Mouse (Mus musculus): ENCODE measurements around the gene Foxn3.

The Foxn3 gene

DNA sequence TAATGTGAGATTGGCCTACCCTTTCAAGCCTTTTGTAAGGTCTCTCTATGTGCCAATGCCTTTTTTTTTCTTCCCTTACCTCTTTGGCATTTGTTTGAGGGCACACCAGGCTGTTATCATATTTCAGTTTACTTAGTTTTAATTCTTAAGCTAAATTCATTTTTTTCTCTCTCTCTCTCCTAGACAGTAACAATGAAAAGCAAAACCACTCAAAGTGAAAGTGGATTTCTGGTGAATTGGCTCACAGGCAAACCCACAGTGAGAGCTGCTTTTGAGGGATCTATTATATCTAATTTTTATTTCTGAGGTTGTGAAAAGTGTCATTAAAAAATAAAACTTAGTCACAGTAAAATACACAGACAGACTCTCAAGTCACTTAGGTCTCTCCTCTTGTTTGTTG is 101.1 kb downstream of the Foxn3 start:
- no peak for DNase-seq

GRCm38 (mm10) chr12:99457521-99458205 is 105.7 kb downstream of the Foxn3 start:
- peak; percentile 81 for DNase-seq

DNA sequence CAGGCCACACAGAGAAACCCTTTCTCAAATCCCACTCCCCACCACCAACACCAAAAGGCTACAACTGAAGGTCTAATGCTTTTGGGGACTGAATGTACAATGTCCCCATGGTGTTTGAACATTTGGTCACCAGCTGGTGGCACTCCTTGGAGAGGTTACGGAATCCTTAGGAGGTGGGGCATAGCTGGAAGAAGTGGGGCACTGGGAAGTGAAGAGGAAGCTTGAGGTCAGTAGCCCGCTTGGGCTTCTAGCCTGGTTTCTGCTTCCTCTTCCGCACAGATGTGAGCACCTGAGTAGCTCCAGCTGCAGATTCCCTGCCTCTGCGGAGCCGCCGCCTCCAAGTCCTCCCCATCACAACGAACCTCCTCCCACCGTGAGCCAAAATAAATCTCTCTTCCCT is 107.8 kb downstream of the Foxn3 start:
- DNase-seq: no peak

DNA sequence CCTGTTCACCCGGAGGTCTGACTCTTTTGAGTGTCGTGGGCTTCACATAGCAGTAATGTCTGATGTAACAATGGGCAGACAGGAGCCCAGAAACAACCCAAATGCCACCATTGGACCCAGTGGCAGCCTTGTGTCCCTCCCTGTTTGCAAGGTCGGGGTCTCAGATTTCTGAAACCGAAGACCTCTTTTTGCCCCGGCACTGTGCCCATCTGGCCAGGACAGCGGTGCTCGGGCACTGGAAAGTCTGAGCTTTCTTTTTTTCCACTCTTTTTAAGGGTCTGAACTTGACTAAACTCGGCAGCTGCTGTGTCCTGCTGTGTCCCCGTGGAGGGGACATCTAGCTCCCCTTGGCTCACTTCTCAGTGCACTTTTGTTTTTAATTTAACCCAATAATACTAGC is 109.0 kb downstream of the Foxn3 start:
- peak; percentile 80 for DNase-seq

DNA sequence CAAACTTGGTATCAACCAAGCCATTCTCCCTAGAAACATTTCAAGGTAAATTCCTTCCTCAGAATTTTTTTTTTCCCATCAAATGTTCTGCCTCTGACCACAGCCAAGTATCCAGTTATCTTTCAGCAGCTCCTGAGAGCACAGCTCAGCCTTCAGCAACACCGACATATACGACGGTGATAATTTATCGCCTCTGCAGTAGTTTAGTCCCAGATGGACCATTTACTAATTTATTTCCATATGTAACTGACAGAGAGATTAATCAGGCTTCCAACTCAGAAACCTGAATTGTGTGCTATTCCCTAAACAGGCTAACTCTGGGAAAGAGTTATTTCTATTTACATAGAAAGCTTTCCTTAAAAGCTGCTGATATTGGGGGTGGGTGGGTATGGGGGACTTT is 109.6 kb downstream of the Foxn3 start:
- DNase-seq: no peak

DNA sequence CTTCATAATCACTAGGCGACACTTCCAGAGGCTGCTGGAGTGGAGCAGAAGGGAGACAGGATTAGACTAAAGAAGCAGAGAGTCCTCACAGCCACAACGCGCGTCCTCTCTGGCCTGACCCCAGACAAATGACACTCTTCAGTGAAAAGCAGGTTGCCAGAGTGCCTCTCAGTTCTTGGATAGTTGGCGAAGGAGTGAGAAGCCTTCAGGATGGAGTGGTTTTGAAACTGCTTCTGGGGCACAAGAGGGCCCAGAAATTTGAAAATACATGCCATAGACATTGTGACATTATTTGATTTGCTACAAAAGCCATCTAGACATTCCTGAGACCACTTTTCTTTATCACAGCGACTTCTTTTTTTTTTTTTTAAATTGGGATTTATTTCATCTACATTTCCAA is 113.3 kb downstream of the Foxn3 start:
- no peak for DNase-seq

- no peak for DNase-seq
These were observed 115.6 kb downstream of the Foxn3 start for GRCm38 (mm10) chr12:99447791-99448190.

- DNase-seq: no peak
These were observed 118.2 kb downstream of the Foxn3 start for GRCm38 (mm10) chr12:99445018-99445674.

- DNase-seq: no peak
These were observed 120.6 kb downstream of the Foxn3 start for GRCm38 (mm10) chr12:99442819-99443218.

- DNase-seq: no peak
These were observed 122.4 kb downstream of the Foxn3 start for GRCm38 (mm10) chr12:99440953-99441352.

DNA sequence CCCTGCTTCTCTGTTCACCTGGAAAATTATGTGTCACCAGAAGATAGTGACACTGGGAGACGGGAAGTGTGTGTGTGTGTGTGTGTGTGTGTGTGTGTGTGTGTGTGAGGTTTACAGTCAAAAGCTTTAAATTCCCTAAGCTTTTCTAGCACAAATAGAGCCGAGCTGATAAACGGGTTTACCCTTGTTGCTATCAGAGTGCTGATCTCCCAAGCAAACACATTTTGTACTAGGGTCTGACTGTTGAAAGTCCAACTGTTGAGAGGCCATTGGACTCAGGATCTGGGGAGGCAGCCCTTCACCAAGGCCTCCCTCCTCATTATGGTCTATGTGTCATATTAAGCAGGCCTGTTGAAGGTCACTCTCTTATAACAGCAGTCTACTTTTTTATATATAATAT is 123.4 kb downstream of the Foxn3 start:
- DNase-seq: no peak

GRCm38 (mm10) chr12:99435189-99435588 is 128.2 kb downstream of the Foxn3 start:
- no peak for DNase-seq

GRCm38 (mm10) chr12:99433402-99433801 is 130.0 kb downstream of the Foxn3 start:
- peak; percentile 92 for DNase-seq

GRCm38 (mm10) chr12:99431541-99431940 is 131.8 kb downstream of the Foxn3 start:
- DNase-seq: no peak

- no peak for DNase-seq
These were observed 132.4 kb downstream of the Foxn3 start for GRCm38 (mm10) chr12:99430992-99431391.

DNA sequence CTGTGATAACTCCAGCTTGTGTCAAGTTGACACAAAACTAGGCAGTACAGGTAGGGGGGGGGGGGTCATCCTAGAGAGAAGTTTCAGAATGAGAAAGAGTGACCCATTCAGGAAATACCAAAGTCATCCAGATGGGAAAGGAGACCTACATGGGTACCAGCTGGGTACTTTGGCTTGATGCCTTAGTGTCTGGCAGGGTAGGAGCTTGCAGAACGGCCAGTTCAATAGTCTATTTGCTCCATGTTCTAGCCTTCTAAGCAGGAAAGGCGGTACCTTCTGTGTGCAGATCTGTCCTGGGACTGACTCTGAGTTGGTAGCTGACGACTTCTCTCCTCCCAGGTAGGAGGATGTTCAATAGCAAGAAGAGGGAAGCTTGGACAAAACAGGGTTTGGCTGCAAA is 134.3 kb downstream of the Foxn3 start:
- DNase-seq: no peak

DNA sequence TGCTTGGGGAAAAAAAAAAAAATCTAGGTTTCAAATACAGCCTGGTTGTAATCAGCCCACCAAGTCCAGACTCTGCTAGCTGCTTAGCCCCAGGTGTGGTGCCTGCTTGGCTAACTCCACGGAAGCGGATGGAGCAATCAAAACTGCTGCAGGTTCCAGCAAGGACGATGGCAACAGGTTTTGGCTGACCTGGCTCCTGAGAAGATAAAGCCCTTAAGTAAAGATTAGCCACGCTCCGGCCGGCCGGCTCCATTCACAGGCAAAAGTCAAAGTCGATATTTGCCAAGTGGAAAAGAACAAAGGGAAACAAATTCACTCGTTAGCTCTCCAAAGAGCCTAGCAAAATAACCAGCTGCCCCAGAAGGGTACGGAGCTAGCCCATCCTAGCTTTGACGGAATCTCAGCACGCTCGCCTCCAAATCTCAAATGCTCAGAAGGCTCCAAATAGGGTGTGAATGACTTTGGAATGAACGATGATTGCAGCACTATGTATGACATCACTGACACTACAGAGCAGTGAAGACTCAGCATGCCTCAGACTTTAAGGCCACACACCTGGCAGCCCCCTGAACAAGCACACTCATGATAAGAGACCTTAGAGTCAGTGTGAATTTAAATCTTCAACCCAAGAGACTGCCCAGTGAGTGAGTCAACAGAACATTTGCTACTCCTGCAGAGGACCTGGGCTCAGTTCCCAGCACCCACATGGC is 137.0 kb downstream of the Foxn3 start:
- DNase-seq: peak; percentile 89

GRCm38 (mm10) chr12:99419396-99419760 is 144.0 kb downstream of the Foxn3 start:
- no peak for DNase-seq

- DNase-seq: no peak
These were observed 144.6 kb downstream of the Foxn3 start for GRCm38 (mm10) chr12:99418476-99419395.

GRCm38 (mm10) chr12:99417885-99418284 is 145.5 kb downstream of the Foxn3 start:
- no peak for DNase-seq

- no peak for DNase-seq
These were observed 147.8 kb downstream of the Foxn3 start for GRCm38 (mm10) chr12:99415538-99415937.

DNA sequence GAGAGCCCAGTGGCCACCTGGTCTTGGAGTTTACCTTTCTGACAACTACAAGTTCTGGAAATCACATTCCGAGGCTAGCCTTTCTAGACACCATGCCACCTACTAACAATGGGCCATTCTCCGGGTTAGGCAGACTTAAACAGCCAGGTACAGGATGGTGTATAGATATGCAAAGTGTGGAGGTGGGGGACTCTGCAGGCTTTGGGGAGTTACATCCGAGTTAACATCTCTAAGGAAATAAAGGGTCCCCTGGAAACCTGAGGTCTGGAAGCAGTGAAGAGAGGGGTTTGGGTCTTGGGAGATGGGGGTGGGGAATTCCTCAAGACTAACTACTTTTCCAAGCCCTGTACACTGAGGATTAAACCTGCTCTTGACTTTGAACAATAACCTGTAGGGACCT is 150.9 kb downstream of the Foxn3 start:
- no peak for DNase-seq

DNA sequence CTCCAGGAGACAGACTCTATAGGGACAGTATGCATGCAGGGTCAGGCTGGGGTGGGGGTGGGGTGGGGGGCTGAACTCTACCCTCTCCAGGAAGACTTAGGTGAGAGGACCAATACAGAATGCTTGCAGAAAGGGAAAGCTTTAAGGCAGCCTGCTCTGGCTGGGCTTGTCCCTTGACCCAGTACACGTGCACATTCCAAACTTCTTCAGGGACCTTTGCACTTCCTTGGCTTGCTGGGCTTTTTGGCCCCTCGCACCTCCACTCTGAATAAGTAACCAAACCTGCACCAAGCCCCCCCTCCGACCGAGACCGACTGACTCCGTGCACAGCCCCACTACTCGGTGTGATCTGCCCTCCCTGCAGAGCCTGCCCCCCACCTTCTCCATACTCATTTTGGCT is 151.3 kb downstream of the Foxn3 start:
- no peak for DNase-seq

Measured in heart, adult 11 months (tissue).